Mouse (Mus musculus) neutrophil, adult 65 days (primary cell): ENCODE measurements around the gene Zfp990. TPM values are rescaled to one million over a fixed set of nuclear protein-coding genes. Genes with fewer than 3 reads are reported as not detected.

Experiments
- total RNA-seq: library from RNA; stranded (reverse); gene quantifications from 2 replicates; pipeline ENCODE4 v1.2.4, GENCODE M21; 2023

Gene Zfp990
- total RNA-seq = 0.29 and 0.51 TPM in 2 replicates

GRCm38 (mm10) chr4:145510459-145510858 lies at the start of gene Zfp990:
Gene Zfp990 (plus strand): TSS chr4:145510759.

GRCm38 (mm10) chr4:145585078-145585477 lies 74.5 kb downstream of the Zfp990 start, which contains the start of gene Gm13212:
Gene Gm13212 (plus strand): TSS chr4:145585166.

Other genes starting within 250 kb of the Zfp990 start
- gene Tnfrsf8, start 195.6 kb upstream of the Zfp990 start, total RNA-seq = 0.68 and 0.79 TPM in 2 replicates
- gene Gm13212, start 74.4 kb downstream of the Zfp990 start, total RNA-seq = 3.5 and 4.5 TPM in 2 replicates
- 0.23 TPM in 1 of 2 replicates, not detected in the other for gene Zfp980, start 159.9 kb downstream of the Zfp990 start, total RNA-seq